Mouse (Mus musculus) cerebellum, adult 2 months (tissue): ENCODE measurements around the gene Ranbp17.

Experiments used
- CTCF ChIP-seq: fragments of 200-500 bp; IDR thresholded peaks from 2 replicates; pipeline ENCODE4 v1.5.1; 2011; ENCODE audit warnings: low read depth, mild to moderate bottlenecking, control low read depth, low read length, moderate library complexity, borderline replicate concordance; ENCODE audit not compliant: insufficient read depth
- POLR2A ChIP-seq: fragments of 200-500 bp; IDR thresholded peaks from 2 replicates; pipeline ENCODE4 v1.6.1; 2011; ENCODE audit warnings: low read length, control low read depth, borderline replicate concordance; ENCODE audit not compliant: insufficient read depth

- TF ChIP-seq CTCF: no peak
- no peak for TF ChIP-seq POLR2A
These were observed 164.3 kb downstream of the Ranbp17 start for GRCm38 (mm10) chr11:33349269-33349668.
